24 mouse cellular contexts compared by ENCODE assay signal in the genomic region with DNA sequence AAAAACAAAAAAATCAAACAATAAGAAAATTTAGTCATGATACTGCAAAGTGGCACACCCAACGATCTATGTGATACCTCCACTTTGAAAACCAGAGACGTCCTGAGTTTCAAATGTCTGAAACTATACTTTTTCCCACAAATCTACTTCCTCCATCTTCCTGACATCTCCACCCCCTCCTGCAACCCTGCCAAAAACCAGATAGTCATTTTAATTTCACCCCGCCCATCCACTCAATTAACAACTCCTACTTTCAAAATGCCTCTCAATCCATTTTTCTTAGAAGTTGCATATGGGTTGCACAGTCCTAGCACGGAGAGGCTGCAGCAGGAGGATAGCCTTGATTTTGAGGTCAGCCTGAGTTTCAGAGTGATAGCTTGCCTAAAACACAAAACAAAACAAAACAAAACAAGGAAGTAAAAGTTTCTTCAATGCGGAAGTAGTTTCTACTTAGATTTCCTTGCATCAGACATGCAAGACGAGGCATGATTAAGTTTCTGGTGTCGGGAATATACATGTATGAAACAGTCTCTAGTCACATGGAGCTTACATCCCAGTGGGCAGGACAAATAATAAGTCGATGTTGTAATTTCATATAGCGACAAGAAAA. TPM values are rescaled to one million over a fixed set of nuclear protein-coding genes. Genes with fewer than 3 reads are reported as not detected.
DNase-seq lines count a peak whose midpoint lies in the region; ATAC-seq and TF ChIP-seq lines count a peak whose summit lies in the region.
"Had no signal": no experiment of that assay in that cellular context is flagged by ENCODE, and none has a peak within 500 bp of the region (broad histone marks: within the 10 kb centered on the region; RNA-seq: fewer than 3 reads in every experiment).

No protein-coding gene starts in this region.

- ATAC-seq in midbrain, embryonic 11.5 days (ENCODE audit: low FRiP score): no peak
- no peak for ATAC-seq in midbrain, postnatal 0 days (ENCODE audit: low FRiP score)
- ATAC-seq in liver, embryonic 15.5 days (ENCODE audit: insufficient read depth): no peak
- ATAC-seq in heart, embryonic 11.5 days (replicated peaks; ENCODE audit: insufficient number of reproducible peaks, low FRiP score, low TSS enrichment): no peak
- ATAC-seq: CD4-positive, CD25-positive, alpha-beta regulatory T cell, adult 4 months; forebrain, embryonic 14.5 days had no signal

- H3K4me2 ChIP-seq in midbrain, embryonic 11.5 days: no peak overlapping the region
- no peak overlapping the region for H3K4me2 ChIP-seq in midbrain, postnatal 0 days (ENCODE audit: low read depth, low read length, poor library complexity, severe bottlenecking)
- H3K4me2 ChIP-seq in liver, embryonic 15.5 days: peak overlapping the region; percentile 27
- no peak overlapping the region for H3K4me2 ChIP-seq in heart, embryonic 11.5 days
- H3K4me2 ChIP-seq: embryonic facial prominence, embryonic 13.5 days; hindbrain, embryonic 12.5 days had no signal

- no peaks in the 10 kb centered on the region for H3K9me3 ChIP-seq in midbrain, embryonic 11.5 days (ENCODE audit: control insufficient read depth, low read length)
- H3K9me3 ChIP-seq in midbrain, postnatal 0 days (ENCODE audit: low read length): no peaks in the 10 kb centered on the region
- H3K9me3 ChIP-seq in liver, embryonic 15.5 days (replicated peaks): no peaks in the 10 kb centered on the region
- H3K9me3 ChIP-seq in heart, embryonic 11.5 days (replicated peaks; ENCODE audit: control insufficient read depth, low read length): no peaks in the 10 kb centered on the region
- H3K9me3 ChIP-seq: embryonic facial prominence, embryonic 13.5 days; heart, embryonic 10.5 days; hindbrain, embryonic 12.5 days had no signal

- no peak overlapping the region for H3K27ac ChIP-seq in gastrocnemius, adult 2 months
- H3K27ac ChIP-seq in midbrain, embryonic 11.5 days (ENCODE audit: low read depth, low read length): no peak overlapping the region
- H3K27ac ChIP-seq in midbrain, postnatal 0 days (ENCODE audit: low read depth, low read length): no peak overlapping the region
- H3K27ac ChIP-seq in liver, embryonic 15.5 days (replicated peaks): 0 out of 2 replicates have a peak overlapping the region, but pooled peaks have one; percentile 33
- no peak overlapping the region for H3K27ac ChIP-seq in heart, embryonic 11.5 days (ENCODE audit: low read depth, low read length)
- H3K27ac ChIP-seq: embryonic facial prominence, embryonic 13.5 days; heart, embryonic 10.5 days; hindbrain, embryonic 12.5 days had no signal

- no peak for TF ChIP-seq CTCF in gastrocnemius, adult 2 months (IDR thresholded peaks at IDR 0.05)
- no peak for TF ChIP-seq CTCF in midbrain, postnatal 0 days (IDR thresholded peaks at IDR 0.05)

- H3K27me3 ChIP-seq in midbrain, embryonic 11.5 days (ENCODE audit: control insufficient read depth, insufficient read depth, low read length): no peaks in the 10 kb centered on the region
- no peaks in the 10 kb centered on the region for H3K27me3 ChIP-seq in midbrain, postnatal 0 days (ENCODE audit: insufficient read depth, low read length)
- H3K27me3 ChIP-seq in liver, embryonic 15.5 days: no peaks in the 10 kb centered on the region
- H3K27me3 ChIP-seq in splenic B cell, adult 2 months (ENCODE audit: control insufficient read depth, insufficient read depth, low read length, poor library complexity, severe bottlenecking): no peaks in the 10 kb centered on the region
- no peaks in the 10 kb centered on the region for H3K27me3 ChIP-seq in heart, embryonic 11.5 days (ENCODE audit: control insufficient read depth, insufficient read depth, low read length)
- H3K27me3 ChIP-seq: embryonic facial prominence, embryonic 13.5 days; hindbrain, embryonic 12.5 days had no signal

- H3K36me3 ChIP-seq in midbrain, embryonic 11.5 days (ENCODE audit: control insufficient read depth, insufficient read depth, low read length): no peaks in the 10 kb centered on the region
- no peaks in the 10 kb centered on the region for H3K36me3 ChIP-seq in midbrain, postnatal 0 days (ENCODE audit: insufficient read depth, low read length)
- 0 out of 2 replicates have a peak, but pooled peaks cover 4% of the 10 kb centered on the region for H3K36me3 ChIP-seq in liver, embryonic 15.5 days (replicated peaks)
- H3K36me3 ChIP-seq in splenic B cell, adult 2 months (ENCODE audit: control insufficient read depth, insufficient read depth, low read length, poor library complexity, severe bottlenecking): no peaks in the 10 kb centered on the region
- H3K36me3 ChIP-seq in heart, embryonic 11.5 days (ENCODE audit: control insufficient read depth, insufficient read depth, low read length): no peaks in the 10 kb centered on the region
- H3K36me3 ChIP-seq: embryonic facial prominence, embryonic 13.5 days; heart, embryonic 10.5 days; hindbrain, embryonic 12.5 days had no signal

- WGBS in midbrain, embryonic 11.5 days: 95% methylated on average over 9 of the region's 9 CpGs
- 92% methylated on average over 9 of the region's 9 CpGs for WGBS in midbrain, postnatal 0 days
- WGBS in liver, embryonic 15.5 days (ENCODE audit: insufficient replicate concordance): 57% methylated on average over 9 of the region's 9 CpGs
- WGBS in heart, embryonic 11.5 days (ENCODE audit: insufficient replicate concordance): 88% methylated on average over 9 of the region's 9 CpGs

- no peak overlapping the region for H3K9ac ChIP-seq in midbrain, embryonic 11.5 days (ENCODE audit: low read length)
- no peak overlapping the region for H3K9ac ChIP-seq in midbrain, postnatal 0 days (replicated peaks; ENCODE audit: low read length, poor library complexity, severe bottlenecking)
- H3K9ac ChIP-seq in liver, embryonic 15.5 days: no peak overlapping the region
- H3K9ac ChIP-seq in heart, embryonic 11.5 days (ENCODE audit: low read depth, low read length): no peak overlapping the region
- H3K9ac ChIP-seq: embryonic facial prominence, embryonic 13.5 days; hindbrain, embryonic 12.5 days had no signal

- intact Hi-C loops in gastrocnemius, adult 2 months (cut with DNase I): no loop called here

- DNase-seq in gastrocnemius, adult 2 months: no peak
- DNase-seq in gastrocnemius, adult 8-10 months (ENCODE audit: low spot score in 2 of 2): no peak
- DNase-seq in midbrain, embryonic 11.5 days (ENCODE audit: low spot score, missing footprints): peak; percentile 10
- DNase-seq in midbrain, postnatal 0 days (ENCODE audit: low spot score): no peak
- peak; percentile 18 for DNase-seq in splenic B cell, adult 2 months (ENCODE audit: low read depth, low spot score)
- DNase-seq in layer of hippocampus, adult 9-10 months (ENCODE audit: low spot score): no peak
- DNase-seq: adrenal gland, postnatal 25 days; cerebellum, adult 9-11 months; gastrocnemius, postnatal 36 days; heart, postnatal 14 days; kidney, adult 8-10 months; kidney, postnatal 25 days; lung, postnatal 4 days; midbrain, embryonic 14.5 days; retina, postnatal 1 day; right cerebral cortex, postnatal 4 days; thymus, postnatal 25 days had no signal

- H3K4me1 ChIP-seq in midbrain, embryonic 11.5 days (ENCODE audit: control insufficient read depth, insufficient read depth, low read length): 0 out of 2 replicates have a peak, but pooled peaks cover 2% of the 10 kb centered on the region
- no peaks in the 10 kb centered on the region for H3K4me1 ChIP-seq in midbrain, postnatal 0 days (ENCODE audit: insufficient read depth, low read length)
- peaks cover 26% of the 10 kb centered on the region for H3K4me1 ChIP-seq in liver, embryonic 15.5 days (replicated peaks)
- no peaks in the 10 kb centered on the region for H3K4me1 ChIP-seq in heart, embryonic 11.5 days (ENCODE audit: control insufficient read depth, insufficient read depth, low read length)
- H3K4me1 ChIP-seq: embryonic facial prominence, embryonic 13.5 days; heart, embryonic 10.5 days had no signal

- peak overlapping the region; percentile 13; the same call in 1 of the 2 replicates for H3K4me3 ChIP-seq in gastrocnemius, adult 2 months
- no peak overlapping the region for H3K4me3 ChIP-seq in midbrain, embryonic 11.5 days (ENCODE audit: low read depth, low read length)
- no peak overlapping the region for H3K4me3 ChIP-seq in midbrain, postnatal 0 days (ENCODE audit: low read depth, low read length)
- no peak overlapping the region for H3K4me3 ChIP-seq in liver, embryonic 15.5 days (replicated peaks)
- H3K4me3 ChIP-seq in heart, embryonic 11.5 days (ENCODE audit: low read depth, low read length): no peak overlapping the region
- H3K4me3 ChIP-seq: embryonic facial prominence, embryonic 13.5 days; heart, embryonic 10.5 days; hindbrain, embryonic 12.5 days had no signal

RNA-seq across cellular contexts. Expression of a gene that starts 4.7 kb away (rescaled TPM):
- under 1 TPM in 1 of 2 experiments, not detected in 1; 0.42 TPM for total RNA-seq in gastrocnemius, adult 2 months (2021)
- total RNA-seq in gastrocnemius, adult 8-10 months (2022): under 1 TPM in 1 of 4 experiments, not detected in 3; 0.46 TPM
- polyA plus RNA-seq in midbrain, embryonic 11.5 days (2014; fragmentation: Nextera tagmentation; extraction: Ambion mirVana): 2.0 and 2.3 TPM in 2 replicates
- 7.0 and 10.0 TPM in 2 replicates for total RNA-seq in midbrain, postnatal 0 days (2014; rRNA removed)
- polyA plus RNA-seq in midbrain, postnatal 0 days (2015; fragmentation: Nextera tagmentation; extraction: Ambion mirVana): 2.8 and 3.2 TPM in 2 replicates
- polyA plus RNA-seq in liver, embryonic 15.5 days (2015; fragmentation: Nextera tagmentation; extraction: Ambion mirVana): 0.48 and 0.77 TPM in 2 replicates
- 1.5 and 1.7 TPM in 2 replicates for polyA plus RNA-seq in heart, embryonic 11.5 days (2014; fragmentation: Nextera tagmentation; extraction: Ambion mirVana)
- polyA plus RNA-seq: CD4-positive, CD25-positive, alpha-beta regulatory T cell, adult 4 months had no signal

RNA-seq across cellular contexts. Expression of a gene that starts 4.8 kb away (rescaled TPM):
- 10 to 100 TPM; 68.5 to 84.1 TPM for total RNA-seq in gastrocnemius, adult 2 months (2021)
- total RNA-seq in gastrocnemius, adult 8-10 months (2022): 10 to 100 TPM; 47.4 to 79.5 (median 63.1) TPM
- polyA plus RNA-seq in midbrain, embryonic 11.5 days (2014; fragmentation: Nextera tagmentation; extraction: Ambion mirVana): 282 and 289 TPM in 2 replicates
- 35.9 and 46.8 TPM in 2 replicates for total RNA-seq in midbrain, postnatal 0 days (2014; rRNA removed)
- polyA plus RNA-seq in midbrain, postnatal 0 days (2015; fragmentation: Nextera tagmentation; extraction: Ambion mirVana): 75.3 and 85.1 TPM in 2 replicates
- polyA plus RNA-seq in liver, embryonic 15.5 days (2015; fragmentation: Nextera tagmentation; extraction: Ambion mirVana): 70.5 and 75.0 TPM in 2 replicates
- 113 and 120 TPM in 2 replicates for polyA plus RNA-seq in heart, embryonic 11.5 days (2014; fragmentation: Nextera tagmentation; extraction: Ambion mirVana)

RNA-seq across cellular contexts. Expression of a gene that starts 55.9 kb away (rescaled TPM):
- total RNA-seq in gastrocnemius, adult 2 months (2021): 10 to 100 TPM; 74.8 to 77.5 TPM
- 10 to 100 TPM; 53.5 to 80.2 (median 65.3) TPM for total RNA-seq in gastrocnemius, adult 8-10 months (2022)
- 289 and 297 TPM in 2 replicates for polyA plus RNA-seq in midbrain, embryonic 11.5 days (2014; fragmentation: Nextera tagmentation; extraction: Ambion mirVana)
- 145 and 171 TPM in 2 replicates for total RNA-seq in midbrain, postnatal 0 days (2014; rRNA removed)
- 203 and 214 TPM in 2 replicates for polyA plus RNA-seq in midbrain, postnatal 0 days (2015; fragmentation: Nextera tagmentation; extraction: Ambion mirVana)
- 46.6 and 47.0 TPM in 2 replicates for polyA plus RNA-seq in liver, embryonic 15.5 days (2015; fragmentation: Nextera tagmentation; extraction: Ambion mirVana)
- polyA plus RNA-seq in heart, embryonic 11.5 days (2014; fragmentation: Nextera tagmentation; extraction: Ambion mirVana): 117 and 125 TPM in 2 replicates

RNA-seq across cellular contexts. Expression of a gene that starts 56.2 kb away (rescaled TPM):
- 1 to 10 TPM; 6.7 to 9.0 TPM for total RNA-seq in gastrocnemius, adult 2 months (2021)
- 1 to 10 TPM; 6.9 to 9.8 (median 8.3) TPM for total RNA-seq in gastrocnemius, adult 8-10 months (2022)
- polyA plus RNA-seq in midbrain, embryonic 11.5 days (2014; fragmentation: Nextera tagmentation; extraction: Ambion mirVana): 43.2 and 44.5 TPM in 2 replicates
- 50.0 and 54.7 TPM in 2 replicates for total RNA-seq in midbrain, postnatal 0 days (2014; rRNA removed)
- 55.0 and 56.3 TPM in 2 replicates for polyA plus RNA-seq in midbrain, postnatal 0 days (2015; fragmentation: Nextera tagmentation; extraction: Ambion mirVana)
- 15.4 and 17.2 TPM in 2 replicates for polyA plus RNA-seq in liver, embryonic 15.5 days (2015; fragmentation: Nextera tagmentation; extraction: Ambion mirVana)
- polyA plus RNA-seq in heart, embryonic 11.5 days (2014; fragmentation: Nextera tagmentation; extraction: Ambion mirVana): 28.0 and 31.2 TPM in 2 replicates

Comparison
In these comparisons a context has a peak if more than half of its experiments do, and no peak if none do; other contexts are left out.
1. DNase-seq: peak in midbrain, embryonic 11.5 days (single experiment) and splenic B cell, adult 2 months (single experiment); none in gastrocnemius, adult 2 months (single experiment), gastrocnemius, adult 8-10 months (0 of 2), midbrain, postnatal 0 days (single experiment) and layer of hippocampus, adult 9-10 months (single experiment).